Mouse (Mus musculus): ENCODE measurements around the gene Eif2b2.
A peak's percentile ranks its signal among the peaks of the same experiment; 100 is the strongest.

Gene Eif2b2

DNA sequence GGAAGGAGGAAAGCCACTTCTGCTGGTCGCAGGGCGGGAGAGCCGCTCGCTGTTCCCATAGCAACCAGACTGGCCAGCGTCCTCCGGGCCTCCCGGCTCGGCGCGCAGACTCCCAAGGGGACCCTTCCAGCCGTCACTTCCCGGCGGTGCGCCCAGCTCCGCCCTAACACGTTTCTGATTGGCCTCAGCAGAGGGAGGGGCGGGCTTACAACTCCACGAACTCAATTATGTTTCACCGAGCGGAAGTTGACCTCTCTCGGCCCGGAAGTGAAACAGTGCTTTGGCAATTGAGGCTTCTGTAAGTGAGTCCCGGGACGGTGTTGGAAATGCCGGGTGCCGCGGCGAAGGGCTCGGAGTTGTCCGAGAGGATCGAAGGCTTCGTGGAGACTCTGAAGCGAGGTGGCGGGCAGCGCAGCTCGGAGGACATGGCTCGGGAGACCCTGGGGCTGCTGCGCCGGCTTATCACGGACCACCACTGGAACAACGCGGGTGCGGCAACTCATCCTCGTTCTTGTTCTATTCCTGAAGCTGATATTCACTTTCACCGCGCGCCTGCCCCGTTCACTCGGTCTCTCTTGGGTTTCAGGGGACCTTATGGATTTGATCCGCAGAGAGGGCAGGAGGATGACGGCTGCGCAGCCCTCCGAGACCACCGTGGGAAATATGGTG is at the start of gene Eif2b2:
Gene Eif2b2 (plus strand): TSS at position 246 of the 669 bp plus-strand sequence.
- peak; percentile 98 to 99 for DNase-seq

DNA sequence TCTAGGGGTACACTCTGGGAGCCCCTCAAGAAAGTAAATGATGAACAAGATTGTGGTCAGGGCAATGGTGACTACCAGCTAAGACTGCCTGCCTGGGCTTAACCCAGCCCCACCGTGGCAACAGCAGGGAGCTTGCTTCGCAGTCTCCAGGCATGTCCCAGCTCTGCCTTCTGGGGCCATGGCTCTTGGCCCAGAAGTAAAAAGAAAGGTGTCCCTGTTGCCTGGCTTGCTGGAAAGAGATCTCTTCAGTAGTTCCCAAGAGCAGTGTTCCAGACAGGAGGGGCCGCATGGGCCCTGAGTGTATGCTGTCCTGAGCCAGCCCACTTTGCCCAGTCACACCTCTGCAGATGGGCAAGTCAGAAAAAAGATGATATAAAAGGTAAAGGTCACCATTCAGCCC is 49.4 kb upstream of the Eif2b2 start:
- DNase-seq: no peak

DNA sequence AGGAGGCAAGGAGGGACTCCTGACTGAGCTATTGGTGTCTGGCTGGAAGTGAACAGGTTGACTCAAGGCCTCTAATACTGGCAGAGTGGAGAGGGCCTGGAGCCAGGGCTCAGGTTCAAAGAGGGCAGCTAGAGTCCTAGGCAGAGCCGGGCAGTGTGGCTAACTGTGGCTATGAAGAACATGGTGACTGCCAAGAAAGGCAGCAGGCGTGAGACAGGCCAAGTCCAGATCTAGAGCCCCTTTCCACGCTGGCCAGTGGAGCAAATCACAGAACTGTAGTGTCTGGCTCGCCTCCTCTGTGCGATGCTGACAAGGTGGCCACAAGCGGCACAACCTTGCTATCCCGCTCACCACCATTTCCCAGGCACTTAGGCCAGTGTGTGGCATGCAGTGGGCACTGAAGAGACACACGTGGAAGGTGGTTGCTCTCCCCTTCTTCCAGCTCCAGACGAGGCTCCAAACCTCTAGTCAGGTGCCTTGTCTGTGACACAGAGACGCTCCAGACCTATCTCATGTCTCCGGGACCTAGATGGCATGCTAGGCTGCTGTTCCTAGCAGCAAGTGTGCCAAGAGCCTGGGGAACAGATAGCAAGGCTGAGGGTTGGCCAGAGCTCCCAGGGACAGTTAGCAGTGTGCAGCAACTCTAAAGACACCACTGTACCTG is 48.9 kb upstream of the Eif2b2 start:
- peak; percentile 48 to 79 for DNase-seq

DNA sequence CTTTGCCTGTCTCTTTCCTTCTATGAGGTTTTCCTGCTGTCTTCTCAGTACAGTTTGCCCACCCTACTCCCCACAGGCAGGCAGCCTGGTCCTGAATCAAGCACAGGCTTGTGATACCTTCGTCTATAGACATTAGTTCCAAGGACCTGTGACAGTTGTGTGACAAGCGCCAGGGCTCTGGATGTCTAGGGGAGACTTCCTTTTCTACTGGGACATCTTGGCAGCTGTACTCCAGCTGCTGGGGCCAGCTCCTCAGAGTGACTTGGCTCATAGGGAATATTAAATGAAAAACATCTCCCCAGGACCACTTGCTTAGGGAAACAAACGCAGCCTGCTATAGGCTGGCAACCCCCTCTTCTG is 48.4 kb upstream of the Eif2b2 start:
- DNase-seq: no peak

DNA sequence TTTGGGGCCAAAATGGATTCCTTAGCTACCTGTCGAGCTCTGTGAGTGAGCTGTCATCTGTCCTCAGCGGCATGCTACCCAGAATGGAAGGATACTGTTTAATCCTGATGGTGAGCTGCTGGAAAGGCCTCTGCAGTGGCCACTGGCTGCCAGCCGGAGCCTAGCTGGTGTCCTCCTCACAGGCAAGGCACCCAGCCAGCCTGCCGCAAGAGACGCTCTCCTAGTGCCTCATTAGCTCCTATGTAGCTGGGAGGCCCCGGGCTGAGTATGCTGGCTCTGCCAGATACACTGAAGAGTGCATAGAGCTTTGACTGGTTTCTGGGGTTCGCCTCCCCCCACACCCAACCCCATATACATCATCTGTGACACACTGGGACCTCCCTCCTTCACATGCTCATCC is 45.3 kb upstream of the Eif2b2 start:
- DNase-seq: no peak

DNA sequence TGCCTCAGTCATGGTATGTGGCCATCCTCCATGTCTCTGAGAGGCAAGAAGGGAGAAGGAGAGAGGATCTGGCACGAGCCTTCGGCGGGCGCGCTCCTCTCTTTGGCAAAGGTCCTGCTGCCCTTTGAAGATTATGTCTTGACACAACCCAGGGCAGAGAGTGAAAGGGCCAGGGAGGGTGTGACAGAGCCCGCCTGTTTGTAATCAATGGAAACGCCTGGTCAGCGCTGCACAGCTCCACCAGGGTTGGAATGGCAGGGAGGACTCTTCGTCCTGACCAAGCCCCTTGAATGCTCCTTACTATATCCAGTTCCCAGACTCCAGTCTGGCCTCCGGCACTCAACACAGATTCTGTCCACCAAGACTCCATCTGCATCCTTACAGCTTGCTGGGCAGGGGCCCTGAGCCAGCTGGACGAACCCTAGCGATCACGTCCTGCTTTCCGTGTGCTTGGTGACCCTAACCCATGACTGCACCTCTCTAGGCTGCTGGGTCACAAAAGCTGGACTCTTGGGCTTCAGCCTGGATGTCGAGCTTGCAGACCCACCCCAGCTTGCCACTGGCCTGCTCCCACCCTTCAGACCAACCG is 44.1 kb upstream of the Eif2b2 start:
- DNase-seq: no peak

DNA sequence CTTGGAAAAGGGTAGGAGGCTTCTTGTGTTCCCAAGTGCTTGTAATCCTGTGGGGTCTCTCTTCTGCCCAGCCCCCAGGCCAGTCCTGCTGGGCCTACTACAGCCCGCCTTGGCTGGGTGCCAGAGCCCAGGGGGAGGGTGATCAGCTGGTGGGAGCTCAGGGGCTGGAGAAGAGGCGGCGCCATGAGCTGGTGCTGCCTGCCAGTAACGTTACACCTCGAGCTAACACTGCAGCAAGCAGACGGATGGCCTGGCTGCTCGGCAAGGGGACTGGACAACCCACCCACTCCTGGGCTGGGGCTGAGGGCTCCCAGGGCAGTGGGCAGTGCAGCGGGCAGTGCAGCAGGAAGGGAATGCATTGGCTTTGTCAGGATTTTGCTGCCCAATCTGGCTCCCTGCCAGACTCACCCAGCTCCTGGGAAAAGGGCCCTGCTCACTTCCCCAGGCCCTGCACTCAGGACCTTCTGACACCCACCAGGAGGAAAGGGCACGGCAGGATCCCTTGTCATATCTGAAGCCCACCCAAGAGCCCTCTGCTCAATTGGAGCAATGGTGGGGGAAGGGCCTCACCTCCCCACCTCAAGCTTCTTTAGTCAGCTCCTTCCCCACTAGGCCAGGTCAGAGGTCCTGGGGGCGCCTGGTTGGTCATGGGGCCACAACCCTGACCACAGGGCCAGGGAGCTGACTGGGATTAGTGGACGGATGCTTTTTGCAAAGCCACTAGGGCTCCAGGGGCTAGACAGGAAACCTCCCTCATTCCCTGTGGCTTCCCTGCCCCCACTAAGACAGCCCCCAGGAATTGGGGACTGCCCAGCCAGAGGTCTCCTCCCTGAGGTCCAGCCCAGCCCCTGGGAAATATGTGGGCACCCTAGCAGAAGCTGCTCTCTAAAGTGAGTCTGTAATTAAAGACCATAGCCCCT is 43.1 kb upstream of the Eif2b2 start:
- peak in 1 of 2 experiments; percentile 28 for DNase-seq

DNA sequence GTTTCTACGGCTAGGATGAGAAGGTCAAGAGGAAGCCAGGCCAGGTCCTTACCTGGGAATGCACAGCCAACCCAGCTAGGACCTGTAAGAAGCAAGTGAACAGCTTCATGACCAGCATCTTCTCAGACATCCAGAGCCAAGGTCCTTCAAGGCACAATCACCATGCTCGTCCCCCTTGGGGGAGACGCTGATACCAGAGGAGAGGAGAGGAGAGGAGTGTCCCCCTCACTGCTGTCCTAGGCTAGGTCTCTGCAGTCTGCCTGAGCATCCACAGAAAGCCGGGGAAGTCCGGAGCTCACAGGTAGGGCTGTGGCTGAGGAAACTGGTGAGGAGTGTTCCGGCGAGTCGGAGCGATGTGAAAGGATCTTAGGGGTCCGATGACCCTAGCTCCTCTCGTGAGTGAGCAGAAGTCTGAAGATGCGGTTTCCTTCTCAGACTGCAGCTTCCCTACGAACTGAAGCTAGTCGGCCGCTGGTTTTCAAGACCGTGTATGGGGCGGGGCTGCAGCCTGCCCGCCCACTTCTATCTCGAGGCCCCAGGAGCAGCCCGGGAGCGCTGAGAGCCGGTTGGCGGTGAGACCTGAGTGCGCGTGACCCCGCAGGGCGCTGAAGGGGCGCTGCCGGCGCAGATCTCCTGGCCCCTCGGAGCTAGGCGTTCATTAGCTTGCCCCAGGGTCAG is 42.3 kb upstream of the Eif2b2 start:
- peak; percentile 39 to 66 for DNase-seq

DNA sequence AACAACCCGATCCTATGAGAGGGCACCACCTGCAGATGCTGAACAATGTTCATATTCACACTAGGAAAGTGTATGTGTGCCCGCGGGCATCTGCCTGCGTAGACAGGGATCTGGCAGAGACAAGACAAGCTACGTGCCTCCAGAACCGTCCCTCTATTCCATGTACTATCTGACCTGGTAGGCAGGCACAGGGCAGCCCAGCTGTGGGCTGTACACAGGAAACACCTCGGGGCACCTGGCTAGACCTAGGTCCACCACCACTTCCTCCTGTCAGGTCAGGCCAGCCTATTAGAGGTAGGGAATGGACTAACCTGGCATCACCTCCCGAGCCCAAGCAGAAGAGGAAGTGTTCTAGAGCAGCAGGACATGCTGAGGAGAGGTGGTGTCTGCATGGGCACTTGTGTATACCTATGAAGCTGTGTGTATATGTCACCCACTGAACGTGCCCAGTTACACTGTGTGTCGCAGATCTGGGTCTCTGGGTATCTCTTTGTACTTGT is 41.5 kb upstream of the Eif2b2 start, which contains the start of gene Pgf:
Gene Pgf (minus strand): TSS at position 51 of the 500 bp plus-strand sequence.
- no peak for DNase-seq

DNA sequence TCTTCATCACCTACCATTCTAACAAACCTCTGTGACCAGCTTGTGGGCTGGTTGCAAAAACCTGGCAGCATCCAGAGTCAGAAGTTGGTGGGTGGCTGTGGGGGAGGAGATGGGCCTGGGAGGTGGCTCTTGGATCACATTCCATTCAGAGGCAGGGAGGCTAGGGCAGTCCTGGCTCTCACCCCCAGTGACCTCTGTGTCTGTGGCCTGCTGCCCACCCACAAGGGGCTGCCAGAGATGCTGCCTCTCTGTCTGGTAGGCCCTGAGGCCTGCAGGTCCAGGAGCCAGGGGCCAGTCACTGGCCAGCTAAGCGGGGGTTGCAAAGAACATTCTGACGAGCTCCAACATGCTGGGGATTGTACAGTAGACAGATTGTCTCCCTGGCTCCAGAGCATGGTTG is 41.0 kb upstream of the Eif2b2 start:
- no peak for DNase-seq

DNA sequence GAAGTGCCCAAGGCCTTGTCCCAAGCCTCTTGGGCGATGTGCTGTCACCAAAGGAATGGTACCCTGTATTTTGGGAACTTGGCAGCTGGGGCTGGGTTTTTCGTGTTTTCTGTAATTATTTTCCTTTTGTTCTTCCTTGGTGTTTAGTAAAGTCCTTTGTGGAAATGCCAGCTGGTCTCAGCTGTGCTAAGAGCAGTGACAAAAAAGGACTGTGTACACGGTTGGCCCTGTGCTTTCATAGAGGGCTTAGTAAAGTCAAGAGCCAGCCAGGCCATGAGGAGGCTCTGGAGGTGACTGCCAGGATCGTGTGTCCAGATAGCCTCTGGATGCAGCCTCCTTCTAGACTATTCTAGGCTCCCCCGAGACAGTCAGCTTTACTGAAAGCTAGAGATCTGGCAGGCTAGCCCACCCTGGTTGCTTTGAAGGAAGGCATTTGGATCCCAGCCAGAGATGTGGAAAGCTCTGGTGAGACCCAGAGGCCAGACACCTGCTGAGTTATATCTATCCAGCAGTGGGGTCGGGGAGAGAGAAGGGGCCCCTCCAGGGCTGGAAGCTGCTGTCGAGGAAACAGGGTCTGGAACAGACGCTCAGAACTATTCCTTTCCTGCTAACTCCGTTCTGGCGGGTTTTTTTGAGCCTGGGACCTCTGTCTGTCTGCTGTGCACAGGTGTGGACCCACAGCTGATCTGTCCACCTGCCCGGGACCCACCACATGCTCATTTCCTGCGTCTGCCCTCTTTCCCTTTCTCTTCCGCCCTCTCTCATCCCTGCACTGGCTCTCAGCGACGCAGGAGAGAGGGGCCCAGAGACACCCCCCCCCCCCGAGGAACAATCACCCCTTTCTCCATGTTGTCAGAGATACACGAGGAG is 37.6 kb upstream of the Eif2b2 start:
- DNase-seq: no peak

DNA sequence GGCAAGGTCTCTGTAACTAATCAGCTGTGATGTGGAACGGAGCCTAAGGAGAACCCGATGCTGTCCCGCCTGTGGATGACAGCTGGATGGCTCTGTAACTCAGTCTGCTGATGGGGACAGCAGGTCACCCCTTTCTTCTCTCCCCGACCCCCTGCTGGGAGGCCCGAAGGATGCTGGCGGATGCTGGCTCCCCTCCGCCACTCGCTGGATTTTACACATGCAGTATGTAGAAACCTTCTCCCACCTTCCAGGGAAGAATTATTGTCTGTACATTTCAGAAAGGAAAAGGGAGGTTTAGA is 37.0 kb upstream of the Eif2b2 start:
- peak in 1 of 2 experiments; percentile 13 for DNase-seq

DNA sequence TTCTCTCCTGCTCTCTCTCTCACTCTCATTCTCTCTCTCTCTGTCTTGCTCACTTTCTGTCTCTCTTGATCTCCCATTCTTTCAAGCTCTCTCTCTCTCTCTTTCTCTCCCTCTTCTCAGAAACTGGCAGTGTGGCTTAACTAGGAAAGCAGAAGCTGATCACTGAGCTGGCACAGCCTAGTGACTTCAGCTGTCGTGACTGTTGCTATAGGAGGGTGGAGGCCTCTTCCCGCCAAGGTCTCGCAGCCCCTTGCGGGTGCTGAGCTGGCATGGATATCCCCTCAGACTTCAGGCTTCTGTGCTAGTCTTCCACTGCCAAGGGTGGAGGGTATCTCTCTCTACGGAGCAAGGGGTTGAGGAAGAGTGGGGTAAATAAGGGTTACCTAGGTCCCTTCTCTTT is 36.4 kb upstream of the Eif2b2 start:
- DNase-seq: no peak

DNA sequence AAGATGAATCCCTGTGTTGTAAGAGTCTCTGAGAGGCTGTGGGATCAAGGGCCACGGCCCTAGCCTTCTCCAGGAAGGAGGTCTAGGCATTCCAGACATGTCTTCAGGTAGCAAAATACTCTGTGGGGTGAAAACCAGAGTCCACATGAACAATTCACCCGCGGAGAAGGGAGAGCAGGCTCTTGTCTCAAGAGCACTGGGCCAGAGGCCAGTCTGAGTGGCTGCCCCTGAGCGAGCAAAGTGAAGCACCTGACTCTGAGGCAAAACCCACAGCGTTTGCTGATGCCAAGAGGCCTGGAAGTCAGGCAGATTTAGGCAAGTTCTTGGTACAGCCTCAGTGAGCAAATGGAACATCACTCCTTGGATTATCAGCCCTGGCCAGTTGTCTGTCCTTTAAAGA is 35.2 kb upstream of the Eif2b2 start:
- peak; percentile 16 to 52 for DNase-seq

DNA sequence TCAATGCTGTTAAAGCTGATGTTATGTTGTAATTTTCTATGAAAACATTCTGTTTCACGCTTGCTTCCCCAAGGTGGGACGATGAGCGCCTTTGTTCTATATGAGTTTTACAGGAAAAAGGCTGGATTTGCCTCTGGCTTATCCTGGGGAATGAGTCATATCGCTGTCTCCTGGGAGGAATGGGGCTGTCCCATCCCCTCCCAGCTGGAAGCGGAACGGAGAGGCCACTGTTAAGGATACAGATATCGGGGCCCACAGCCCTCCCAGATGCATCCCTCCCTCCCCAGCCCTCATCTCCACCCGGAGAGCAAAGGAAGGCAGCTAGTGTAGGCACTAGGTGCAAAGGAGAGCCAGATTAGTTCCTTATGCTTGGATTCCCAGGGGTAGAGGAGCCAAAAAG is 33.5 kb upstream of the Eif2b2 start:
- DNase-seq: no peak

DNA sequence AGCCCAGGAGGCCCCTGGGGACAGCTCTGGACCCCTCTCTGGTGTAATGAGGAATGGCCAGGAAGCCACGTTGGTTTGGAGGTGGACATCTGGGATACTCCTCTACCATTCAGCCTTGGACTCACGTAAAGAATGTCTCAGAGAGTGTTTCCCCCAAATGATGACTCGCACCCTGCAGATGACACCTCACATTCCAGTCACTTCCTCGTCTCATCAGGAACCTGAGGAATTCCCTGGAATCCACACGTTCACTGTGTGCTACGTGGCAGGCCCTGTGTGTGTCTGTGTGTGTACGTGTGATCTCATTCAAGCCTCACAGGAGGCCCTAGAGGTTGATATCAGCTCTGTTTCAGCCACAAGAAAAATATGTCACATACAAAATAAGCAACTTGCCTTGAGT is 32.9 kb upstream of the Eif2b2 start:
- DNase-seq: no peak

DNA sequence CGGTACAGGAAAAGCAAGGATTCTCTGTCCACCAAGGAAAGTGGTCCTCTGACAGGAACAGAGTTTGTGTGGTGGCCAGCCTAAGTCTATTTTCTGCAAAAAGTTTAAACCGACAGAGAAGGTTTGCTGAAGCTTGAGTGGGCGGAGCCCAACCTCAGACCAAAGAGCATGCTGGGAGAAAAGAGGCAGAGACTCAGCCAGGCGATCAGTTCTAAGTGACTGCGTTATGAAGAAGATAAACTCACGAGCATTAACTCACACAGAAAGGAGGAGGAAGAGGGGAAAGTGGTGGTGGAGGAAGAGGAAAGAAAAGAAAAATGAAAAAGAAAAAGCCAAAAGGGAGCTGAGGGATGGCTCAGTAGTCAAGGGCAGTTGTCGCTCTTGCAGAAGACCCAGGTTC is 29.0 kb upstream of the Eif2b2 start:
- DNase-seq: no peak

DNA sequence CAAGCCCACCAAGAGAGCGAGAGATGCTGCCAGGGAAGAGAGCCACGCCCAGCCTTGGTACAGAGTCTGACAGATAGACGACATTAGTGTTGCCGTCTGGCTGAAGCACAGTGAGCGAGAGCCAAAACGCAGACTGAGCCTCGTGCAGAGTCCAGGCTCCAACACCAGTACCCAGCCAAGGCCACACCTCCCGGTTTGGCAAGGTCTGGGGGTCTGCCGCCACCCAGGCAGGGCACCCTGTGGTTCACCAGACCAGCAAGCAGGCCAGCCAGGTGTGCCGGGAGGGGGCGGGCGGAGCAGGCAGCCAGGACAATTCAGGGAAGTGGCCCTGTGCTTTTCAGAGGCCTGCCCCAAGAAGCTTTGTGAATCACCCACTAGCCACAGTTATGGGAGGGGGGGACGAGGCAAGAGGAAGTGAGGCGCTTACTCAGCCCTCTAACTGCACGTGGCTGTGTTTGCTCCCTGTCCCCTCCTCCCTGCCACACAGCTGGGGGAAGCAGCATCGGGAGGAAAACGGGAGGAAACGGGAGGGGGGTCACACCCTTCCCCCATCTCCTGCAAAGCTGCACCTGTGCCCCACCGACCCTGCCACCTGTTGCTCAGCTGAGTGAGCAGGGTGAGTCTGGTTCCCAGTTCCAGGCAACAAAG is 26.7 kb upstream of the Eif2b2 start:
- DNase-seq: peak in 1 of 2 experiments; percentile 63

DNA sequence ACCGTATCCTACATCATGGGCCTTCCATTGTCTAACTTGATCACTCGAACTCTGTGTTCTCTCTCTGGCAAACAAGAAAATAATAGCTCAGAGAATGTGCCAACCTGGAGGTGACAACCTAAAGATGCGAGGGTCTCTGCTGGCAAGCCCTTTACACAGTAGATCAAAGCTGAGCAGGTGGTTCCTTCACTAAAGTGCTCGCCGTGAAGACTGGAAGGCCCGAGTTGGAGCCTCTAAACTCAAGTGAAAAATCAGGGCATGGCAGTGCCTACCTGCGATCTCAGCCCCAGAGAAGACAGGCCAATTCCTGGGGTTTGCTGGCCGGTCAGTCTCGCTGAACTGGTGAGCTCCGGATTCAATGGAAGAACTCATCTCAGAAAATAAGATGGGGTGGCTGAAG is 26.1 kb upstream of the Eif2b2 start:
- DNase-seq: no peak

DNA sequence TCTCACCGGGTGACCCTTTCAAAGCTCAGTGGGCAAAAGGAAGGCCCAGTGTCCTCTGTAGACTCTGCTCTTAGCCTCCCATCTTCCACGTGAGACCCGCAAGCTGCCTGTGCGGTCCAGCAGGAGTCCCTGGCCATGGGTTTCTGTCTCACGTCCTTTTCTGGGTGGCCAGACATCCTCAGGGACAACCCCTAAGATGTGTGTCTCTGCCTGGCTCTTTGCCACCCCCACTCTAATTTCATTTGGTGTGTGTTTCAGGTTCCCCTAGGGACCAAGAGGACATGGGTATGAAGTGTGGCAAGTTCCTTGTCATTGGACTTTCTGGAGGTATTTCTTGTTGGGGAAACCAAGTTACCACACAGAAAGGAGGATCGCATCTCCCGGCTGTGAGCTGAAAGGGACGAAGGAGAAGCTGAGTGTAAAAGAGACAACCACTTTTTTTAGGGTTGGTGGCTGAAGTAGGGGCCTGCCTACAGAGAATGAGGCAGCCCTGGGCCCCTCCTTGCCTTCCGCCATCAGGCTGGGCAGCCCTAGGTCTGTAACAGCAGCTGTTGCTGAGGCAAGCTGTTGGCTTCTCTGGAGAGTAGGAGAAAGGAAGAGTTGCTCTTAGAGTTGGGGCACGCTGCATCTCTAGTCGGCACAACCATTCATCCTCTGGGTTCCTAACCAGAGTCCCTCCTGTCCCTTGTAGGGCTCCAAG is 25.2 kb upstream of the Eif2b2 start:
- no peak for DNase-seq
